Mouse (Mus musculus) T-cell, adult 2 months (primary cell): ENCODE results near the gene Prss46.

Experiments
- DNase-seq: peaks from one replicate; pipeline ENCODE4 v3.0.0; 2022; ENCODE audit warnings: low spot score

The Prss46 gene

GRCm38 (mm10) chr9:110858967-110859596, 14.8 kb downstream of the Prss46 start:
- no peak for DNase-seq

GRCm38 (mm10) chr9:110871030-110871429, 26.7 kb downstream of the Prss46 start:
- DNase-seq, result peak; percentile 70

- peak; percentile 54 for DNase-seq
Measured at GRCm38 (mm10) chr9:110873681-110874659, 29.7 kb downstream of the Prss46 start.

- DNase-seq, result no peak
Measured at GRCm38 (mm10) chr9:110874660-110875191, 30.4 kb downstream of the Prss46 start.

GRCm38 (mm10) chr9:110875288-110875695, 31.0 kb downstream of the Prss46 start:
- no peak for DNase-seq

GRCm38 (mm10) chr9:110877353-110877752, 33.0 kb downstream of the Prss46 start:
- no peak for DNase-seq

GRCm38 (mm10) chr9:110877888-110878287, 33.6 kb downstream of the Prss46 start:
- no peak for DNase-seq

GRCm38 (mm10) chr9:110879191-110879920, 35.0 kb downstream of the Prss46 start, which contains the start of gene Als2cl:
Als2cl (plus strand) TSS chr9:110879870.
- no peak for DNase-seq

- DNase-seq, result peak; percentile 83
Measured at GRCm38 (mm10) chr9:110879998-110880561, 35.8 kb downstream of the Prss46 start, which contains the start of gene Tmie. Tmie (minus strand) TSS chr9:110880113.

- no peak for DNase-seq
Measured at GRCm38 (mm10) chr9:110880772-110881171, 36.5 kb downstream of the Prss46 start.

GRCm38 (mm10) chr9:110881953-110882352, 37.6 kb downstream of the Prss46 start:
- peak; percentile 27 for DNase-seq

- DNase-seq, result peak; percentile 62
Measured at GRCm38 (mm10) chr9:110887388-110888303, 43.3 kb downstream of the Prss46 start.

GRCm38 (mm10) chr9:110888935-110889334, 44.6 kb downstream of the Prss46 start:
- no peak for DNase-seq

- DNase-seq, result peak; percentile 52
Measured at GRCm38 (mm10) chr9:110890026-110890783, 45.9 kb downstream of the Prss46 start.

- DNase-seq, result peak; percentile 70
Measured at GRCm38 (mm10) chr9:110891077-110891828, 46.9 kb downstream of the Prss46 start.

- no peak for DNase-seq
Measured at GRCm38 (mm10) chr9:110892552-110892951, 48.2 kb downstream of the Prss46 start.

GRCm38 (mm10) chr9:110893429-110893828, 49.1 kb downstream of the Prss46 start:
- DNase-seq, result no peak

- DNase-seq, result peak; percentile 63
Measured at GRCm38 (mm10) chr9:110895507-110895906, 51.2 kb downstream of the Prss46 start.

- DNase-seq, result no peak
Measured at GRCm38 (mm10) chr9:110895994-110896393, 51.7 kb downstream of the Prss46 start.
